Mouse (Mus musculus): ENCODE data around the gene 1700001C02Rik. TPM values are rescaled to one million over a fixed set of nuclear protein-coding genes. Genes with fewer than 3 reads are reported as not detected.
A peak's percentile ranks its signal among the peaks of the same experiment; 100 is the strongest.

The 1700001C02Rik gene
- polyA plus RNA-seq, 1 experiment: 1.1 TPM

GRCm38 (mm10) chr5:30490215-30490614 is 24.4 kb downstream of the 1700001C02Rik start:
- no peaks in the 10 kb centered on the region for H3K4me1 ChIP-seq (ENCODE audit: control insufficient read depth, insufficient read depth, low read length)
- H3K4me3 ChIP-seq (ENCODE audit: insufficient read depth, low read length): no peak overlapping the region
- TF ChIP-seq POLR2A (IDR thresholded peaks at IDR 0.05; ENCODE audit: extremely low read depth, insufficient read depth, low read length): no peak
- TF ChIP-seq CTCF (IDR thresholded peaks at IDR 0.05; ENCODE audit: extremely low read depth, insufficient read depth, low read length): no peak
- H3K27ac ChIP-seq (ENCODE audit: insufficient read depth, low read length): no peak overlapping the region

DNA sequence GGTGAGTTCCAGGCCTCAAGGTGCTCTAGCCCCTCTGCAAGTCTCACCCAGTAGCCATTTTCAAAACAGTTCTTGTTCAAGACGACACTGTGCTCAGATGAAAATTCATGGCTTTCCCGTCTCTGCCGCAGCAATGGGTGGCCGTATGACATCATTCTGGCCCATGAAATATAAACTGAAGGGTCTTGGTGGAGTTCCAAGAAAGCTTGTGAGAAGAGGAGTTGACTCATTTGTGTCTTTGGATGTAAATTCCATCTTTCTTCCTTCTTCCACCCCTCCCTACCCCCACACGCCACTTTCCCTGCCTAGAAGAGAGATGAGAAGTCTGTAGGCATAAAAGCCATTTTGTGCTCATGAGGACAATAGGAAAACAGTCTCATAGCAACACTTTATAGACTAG is 25.0 kb downstream of the 1700001C02Rik start:
- Histone ChIP-seq H3K27ac (ENCODE audit: insufficient read depth, low read length) (no peak overlapping the region), H3K4me3 (ENCODE audit: insufficient read depth, low read length) (no peak overlapping the region), H3K4me1 (ENCODE audit: control insufficient read depth, insufficient read depth, low read length) (no peaks in the 10 kb centered on the region)
- TF ChIP-seq CTCF (IDR thresholded peaks at IDR 0.05; ENCODE audit: extremely low read depth, insufficient read depth, low read length) (no peak), POLR2A (IDR thresholded peaks at IDR 0.05; ENCODE audit: extremely low read depth, insufficient read depth, low read length) (no peak)

DNA sequence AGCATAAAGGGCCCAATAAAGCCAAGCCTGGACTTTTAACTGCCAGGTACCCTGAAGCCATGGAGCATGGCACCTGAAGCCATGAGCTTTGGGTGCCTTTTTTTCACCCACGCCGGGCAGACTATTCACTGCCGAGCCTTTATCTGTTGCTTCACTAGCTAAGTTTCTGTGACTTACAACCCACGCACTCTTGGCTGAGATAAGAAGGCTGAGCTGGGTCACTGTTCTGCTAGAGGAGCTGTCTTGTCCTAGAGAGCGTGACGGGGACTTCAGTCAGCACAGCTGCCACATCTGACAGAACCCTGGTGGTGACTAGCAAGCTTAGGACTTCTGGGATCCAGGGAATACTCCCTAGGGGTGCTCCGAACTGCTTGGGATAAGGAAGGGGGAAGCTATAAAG is 27.9 kb downstream of the 1700001C02Rik start:
- Histone ChIP-seq H3K27ac (ENCODE audit: insufficient read depth, low read length) (no peak overlapping the region), H3K4me3 (ENCODE audit: insufficient read depth, low read length) (no peak overlapping the region), H3K4me1 (ENCODE audit: control insufficient read depth, insufficient read depth, low read length) (no peaks in the 10 kb centered on the region)
- TF ChIP-seq POLR2A (IDR thresholded peaks at IDR 0.05; ENCODE audit: extremely low read depth, insufficient read depth, low read length) (no peak), CTCF (IDR thresholded peaks at IDR 0.05; ENCODE audit: extremely low read depth, insufficient read depth, low read length) (no peak)

- Histone ChIP-seq H3K4me1 (ENCODE audit: control insufficient read depth, insufficient read depth, low read length) (no peaks in the 10 kb centered on the region), H3K27ac (ENCODE audit: insufficient read depth, low read length) (no peak overlapping the region), H3K4me3 (ENCODE audit: insufficient read depth, low read length) (no peak overlapping the region)
- TF ChIP-seq POLR2A (IDR thresholded peaks at IDR 0.05; ENCODE audit: extremely low read depth, insufficient read depth, low read length): no peak
- no peak for TF ChIP-seq CTCF (IDR thresholded peaks at IDR 0.05; ENCODE audit: extremely low read depth, insufficient read depth, low read length)
Measured at GRCm38 (mm10) chr5:30494606-30495005, 28.8 kb downstream of the 1700001C02Rik start.

- TF ChIP-seq CTCF (IDR thresholded peaks at IDR 0.05; ENCODE audit: extremely low read depth, insufficient read depth, low read length) (no peak), POLR2A (IDR thresholded peaks at IDR 0.05; ENCODE audit: extremely low read depth, insufficient read depth, low read length) (no peak)
- Histone ChIP-seq H3K4me3 (ENCODE audit: insufficient read depth, low read length) (no peak overlapping the region), H3K27ac (ENCODE audit: insufficient read depth, low read length) (no peak overlapping the region), H3K4me1 (ENCODE audit: control insufficient read depth, insufficient read depth, low read length) (no peaks in the 10 kb centered on the region)
Measured at GRCm38 (mm10) chr5:30495288-30495687, 29.4 kb downstream of the 1700001C02Rik start.

- TF ChIP-seq POLR2A (IDR thresholded peaks at IDR 0.05; ENCODE audit: extremely low read depth, insufficient read depth, low read length) (no peak), CTCF (IDR thresholded peaks at IDR 0.05; ENCODE audit: extremely low read depth, insufficient read depth, low read length) (no peak)
- no peaks in the 10 kb centered on the region for H3K4me1 ChIP-seq (ENCODE audit: control insufficient read depth, insufficient read depth, low read length)
- no peak overlapping the region for H3K4me3 ChIP-seq (ENCODE audit: insufficient read depth, low read length)
- no peak overlapping the region for H3K27ac ChIP-seq (ENCODE audit: insufficient read depth, low read length)
Measured at GRCm38 (mm10) chr5:30496821-30497220, 31.0 kb downstream of the 1700001C02Rik start.

- Histone ChIP-seq H3K4me1 (ENCODE audit: control insufficient read depth, insufficient read depth, low read length) (no peaks in the 10 kb centered on the region), H3K27ac (ENCODE audit: insufficient read depth, low read length) (no peak overlapping the region), H3K4me3 (ENCODE audit: insufficient read depth, low read length) (no peak overlapping the region)
- TF ChIP-seq POLR2A (IDR thresholded peaks at IDR 0.05; ENCODE audit: extremely low read depth, insufficient read depth, low read length) (no peak), CTCF (IDR thresholded peaks at IDR 0.05; ENCODE audit: extremely low read depth, insufficient read depth, low read length) (no peak)
Measured at GRCm38 (mm10) chr5:30497299-30497698, 31.5 kb downstream of the 1700001C02Rik start.

DNA sequence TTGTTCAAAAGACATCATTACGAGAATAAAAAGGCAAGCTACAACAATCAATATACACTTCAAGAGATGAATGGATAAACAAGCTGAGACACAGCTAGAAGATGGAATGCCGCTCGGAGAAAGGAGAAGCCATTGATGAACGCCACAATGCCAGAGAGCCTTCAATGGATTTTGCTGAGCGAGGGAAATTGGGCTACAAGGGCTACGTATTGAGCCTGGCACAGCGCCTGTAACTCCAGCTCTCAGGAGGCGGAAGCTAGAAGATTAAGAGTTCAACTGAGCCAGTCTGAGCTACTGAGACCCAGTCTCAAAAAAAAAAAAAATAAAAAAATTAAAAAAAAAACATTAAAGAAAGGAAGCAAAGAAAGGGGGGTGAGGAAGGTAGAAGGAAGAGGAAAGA is 47.3 kb downstream of the 1700001C02Rik start:
- no peak overlapping the region for H3K4me3 ChIP-seq (ENCODE audit: insufficient read depth, low read length)
- TF ChIP-seq CTCF (IDR thresholded peaks at IDR 0.05; ENCODE audit: extremely low read depth, insufficient read depth, low read length) (no peak), POLR2A (IDR thresholded peaks at IDR 0.05; ENCODE audit: extremely low read depth, insufficient read depth, low read length) (no peak)
- H3K4me1 ChIP-seq (ENCODE audit: control insufficient read depth, insufficient read depth, low read length): no peaks in the 10 kb centered on the region
- no peak overlapping the region for H3K27ac ChIP-seq (ENCODE audit: insufficient read depth, low read length)

DNA sequence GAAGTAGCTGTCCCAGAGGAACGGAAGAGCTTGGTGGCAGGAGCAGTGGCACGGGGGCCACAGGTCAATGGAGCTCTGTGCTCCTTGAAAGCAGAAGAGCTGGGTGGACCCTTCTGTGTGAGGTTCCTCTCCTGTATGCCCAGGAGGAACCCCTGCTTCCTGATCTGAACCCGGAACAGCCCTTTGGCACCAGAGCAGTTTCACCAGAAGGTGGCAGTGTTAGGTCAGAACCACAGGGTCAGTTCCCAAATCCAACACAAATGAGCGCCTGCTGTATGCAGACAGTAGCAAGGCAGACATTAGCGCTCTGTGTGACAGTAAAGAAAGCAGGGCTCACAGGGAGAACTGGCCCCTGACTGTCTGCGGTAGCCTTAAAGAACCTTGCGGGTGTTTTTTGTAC is 50.5 kb downstream of the 1700001C02Rik start:
- TF ChIP-seq POLR2A (IDR thresholded peaks at IDR 0.05; ENCODE audit: extremely low read depth, insufficient read depth, low read length): no peak
- TF ChIP-seq CTCF (IDR thresholded peaks at IDR 0.05; ENCODE audit: extremely low read depth, insufficient read depth, low read length): peak; percentile 75
- Histone ChIP-seq H3K4me1 (ENCODE audit: control insufficient read depth, insufficient read depth, low read length) (no peaks in the 10 kb centered on the region), H3K27ac (ENCODE audit: insufficient read depth, low read length) (no peak overlapping the region), H3K4me3 (ENCODE audit: insufficient read depth, low read length) (no peak overlapping the region)

DNA sequence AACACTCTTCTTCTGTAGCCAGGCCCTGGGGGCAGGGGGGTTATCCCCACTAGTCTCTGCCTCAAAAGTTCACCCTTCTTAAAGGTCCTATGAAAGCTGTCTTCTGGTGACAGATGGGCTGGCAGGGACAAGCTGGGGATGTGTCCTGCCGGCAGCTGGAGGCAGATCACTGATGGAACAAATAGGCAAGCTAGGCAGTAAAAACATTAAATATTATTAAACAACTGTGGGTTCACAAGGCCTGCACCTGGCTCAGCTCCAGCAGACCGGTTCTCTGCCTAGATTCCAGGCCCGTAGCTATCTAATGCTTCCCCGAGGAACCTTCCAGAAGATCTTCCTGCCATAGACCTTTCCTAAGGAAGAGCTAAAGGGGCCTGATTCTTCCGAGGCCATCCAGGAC is 52.3 kb downstream of the 1700001C02Rik start:
- H3K4me3 ChIP-seq (ENCODE audit: insufficient read depth, low read length): no peak overlapping the region
- no peak overlapping the region for H3K27ac ChIP-seq (ENCODE audit: insufficient read depth, low read length)
- TF ChIP-seq POLR2A (IDR thresholded peaks at IDR 0.05; ENCODE audit: extremely low read depth, insufficient read depth, low read length) (no peak), CTCF (IDR thresholded peaks at IDR 0.05; ENCODE audit: extremely low read depth, insufficient read depth, low read length) (no peak)
- no peaks in the 10 kb centered on the region for H3K4me1 ChIP-seq (ENCODE audit: control insufficient read depth, insufficient read depth, low read length)

All from cortical plate, adult 2 months (tissue).